Mouse (Mus musculus) liver, embryonic 16.5 days (tissue): ENCODE data around the gene Cox7a2. TPM values are rescaled to one million over a fixed set of nuclear protein-coding genes. Genes with fewer than 3 reads are reported as not detected.

ENCODE experiments used
- ATAC-seq: fragments of 200-750 bp; cut with Nextera tagmentation; 2 replicates; pipeline ENCODE4 v1.8.0; 2017; ENCODE audit warnings: low read depth, mild to moderate bottlenecking, moderate number of reproducible peaks, moderate library complexity
- H3K27ac ChIP-seq: fragments of 300-500 bp; sonication (generic); 2 replicates; pipeline ENCODE4 v1.5.1; 2014; ENCODE audit warnings: mild to moderate bottlenecking, low read length
- H3K27me3 ChIP-seq: fragments of 300-500 bp; sonication (generic); 2 replicates; pipeline ENCODE4 v1.6.1; 2014; ENCODE audit warnings: low read depth, low read length, mixed read lengths; ENCODE audit not compliant: control insufficient read depth, insufficient read depth
- H3K36me3 ChIP-seq: fragments of 300-500 bp; sonication (generic); 2 replicates; pipeline ENCODE4 v1.6.1; 2014; ENCODE audit warnings: mild to moderate bottlenecking; ENCODE audit not compliant: control insufficient read depth, insufficient read depth
- H3K4me1 ChIP-seq: fragments of 300-500 bp; sonication (generic); 2 replicates; pipeline ENCODE4 v1.6.1; 2014; ENCODE audit warnings: low read depth, low read length, mixed read lengths; ENCODE audit not compliant: control insufficient read depth
- H3K4me2 ChIP-seq: fragments of 300-500 bp; sonication (generic); 2 replicates; pipeline ENCODE4 v1.6.1; 2014; ENCODE audit warnings: low read depth, low read length, mixed read lengths
- H3K4me3 ChIP-seq: fragments of 300-500 bp; sonication (generic); 2 replicates; pipeline ENCODE4 v1.5.1; 2014; ENCODE audit warnings: low read depth, mild to moderate bottlenecking, low read length
- H3K9ac ChIP-seq: fragments of 300-500 bp; sonication (generic); 2 replicates; pipeline ENCODE4 v1.6.1; 2014; ENCODE audit warnings: low read depth, low read length
- H3K9me3 ChIP-seq: fragments of 300-500 bp; sonication (generic); replicated peaks from 2 replicates; pipeline ENCODE4 v1.6.1; 2016; ENCODE audit warnings: low read length; ENCODE audit not compliant: control insufficient read depth
- WGBS: fragments of 180-500 bp; shearing (Covaris S2); extraction: QIAGEN DNeasy Blood & Tissue Kit; methylation state at CpG from one replicate; pipeline ENCODE4 v1.1.7; 2014; ENCODE audit not compliant: insufficient replicate concordance; 5-methylcytosine and 5-hydroxymethylcytosine counted together
- polyA plus RNA-seq: library from polyadenylated mRNA; unstranded; fragments of >200 nt; fragmentation: Nextera tagmentation; extraction: Ambion mirVana; gene quantifications from 2 replicates; pipeline ENCODE4 v1.2.1, GENCODE M21; 2015

The Cox7a2 gene
- polyA plus RNA-seq, 1 experiment from 2014 or later: 435 TPM

DNA sequence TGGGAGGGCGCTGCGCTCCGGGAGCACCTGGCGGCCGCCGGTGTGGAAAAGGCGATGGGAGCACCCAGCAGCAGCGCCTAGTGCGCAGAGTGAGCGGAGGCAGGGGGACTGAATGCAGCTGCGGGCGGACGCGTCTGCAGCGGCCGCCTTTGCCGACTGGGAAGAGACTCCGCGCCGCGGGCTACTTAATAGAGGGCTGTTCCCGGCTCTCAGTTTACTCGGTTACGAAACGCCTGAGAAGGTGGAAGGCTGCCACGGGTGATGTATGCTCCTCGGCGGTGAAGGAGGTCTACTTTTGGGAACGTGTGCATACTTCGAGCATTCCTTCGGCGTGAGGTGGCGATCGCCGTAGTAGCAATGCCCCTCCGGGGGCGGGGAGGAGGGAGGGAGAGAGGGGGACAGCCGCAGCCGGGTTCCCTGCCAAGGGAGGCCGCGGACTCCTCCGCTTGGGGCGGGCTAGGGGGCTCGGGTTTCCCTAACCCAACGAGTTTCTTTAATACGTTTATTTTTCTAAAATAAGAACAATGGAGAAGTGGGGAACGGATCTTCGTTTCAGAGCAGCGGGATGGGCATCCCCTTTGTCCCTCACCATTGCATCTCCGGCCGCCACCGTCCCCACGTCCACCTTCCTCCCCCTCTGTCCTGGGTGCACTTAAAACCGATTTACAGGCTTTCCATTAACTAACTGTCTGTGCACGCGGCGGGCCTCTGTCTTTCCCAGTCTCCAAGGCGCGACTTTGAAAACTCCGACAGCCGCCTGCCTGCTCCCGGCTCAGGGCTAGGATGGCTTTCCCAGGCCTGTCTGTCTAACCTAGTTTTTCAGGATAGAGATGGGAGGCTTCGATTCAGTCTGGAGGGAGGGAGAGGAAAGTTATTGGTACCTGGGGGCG is 41.0 kb downstream of the Cox7a2 start, which contains the start of gene Col12a1:
Gene Col12a1, minus strand, starts transcription at position 351 of the 890 bp plus-strand sequence.
- peak within 1 kb of the TSS; percentile 48 for H3K4me3 ChIP-seq
- H3K9me3 ChIP-seq: no peaks in the 10 kb centered on the region
- H3K27ac ChIP-seq: no peak within 1 kb of the TSS
- H3K9ac ChIP-seq: no peak within 1 kb of the TSS
- H3K4me1 ChIP-seq: no peaks in the 10 kb centered on the region
- H3K27me3 ChIP-seq: peaks cover 41% of the 10 kb centered on the region
- 1% methylated on average over 64 of the region's 64 CpGs for WGBS
- no peaks in the 10 kb centered on the region for H3K36me3 ChIP-seq
- ATAC-seq: no peak
- H3K4me2 ChIP-seq: peak within 1 kb of the TSS; percentile 59

DNA sequence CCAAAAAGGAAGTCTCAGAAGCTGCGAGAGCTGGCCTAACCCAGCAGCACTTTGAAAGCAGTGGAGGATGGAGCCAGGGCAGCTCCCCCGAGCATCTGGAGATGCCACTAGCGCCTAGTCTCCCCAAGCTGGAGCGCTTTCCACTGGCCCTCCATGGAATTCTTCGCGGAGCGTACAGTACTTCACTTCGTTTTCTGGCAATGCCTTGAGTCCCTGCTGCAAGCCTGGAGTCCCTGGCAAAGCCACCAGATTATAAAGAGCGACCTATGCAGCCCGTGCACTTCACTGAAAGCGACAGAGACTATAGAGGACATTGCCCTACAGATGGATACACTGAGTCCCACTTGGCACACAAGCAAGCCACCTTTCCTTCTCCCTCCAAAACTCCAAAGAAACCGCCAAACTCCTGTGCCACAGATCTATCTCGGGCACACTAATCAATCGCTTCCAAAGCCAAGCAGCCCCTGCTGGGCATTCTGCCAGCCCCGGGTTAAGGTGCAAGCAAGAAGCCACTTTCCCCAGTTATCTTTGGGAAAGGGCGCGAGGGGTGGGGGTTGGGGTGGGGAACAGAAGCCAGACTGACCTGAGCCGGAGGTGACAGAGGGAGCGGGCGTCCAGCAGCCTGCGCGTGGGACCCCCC is 41.7 kb downstream of the Cox7a2 start:
- H3K4me2 ChIP-seq: peak overlapping the region; percentile 59
- 2% methylated on average over 22 of the region's 22 CpGs for WGBS
- ATAC-seq: no peak
- peaks cover 41% of the 10 kb centered on the region for H3K27me3 ChIP-seq
- H3K9ac ChIP-seq: no peak overlapping the region
- H3K9me3 ChIP-seq: no peaks in the 10 kb centered on the region
- H3K36me3 ChIP-seq: no peaks in the 10 kb centered on the region
- H3K4me3 ChIP-seq: peak overlapping the region; percentile 48
- no peak overlapping the region for H3K27ac ChIP-seq
- no peaks in the 10 kb centered on the region for H3K4me1 ChIP-seq

DNA sequence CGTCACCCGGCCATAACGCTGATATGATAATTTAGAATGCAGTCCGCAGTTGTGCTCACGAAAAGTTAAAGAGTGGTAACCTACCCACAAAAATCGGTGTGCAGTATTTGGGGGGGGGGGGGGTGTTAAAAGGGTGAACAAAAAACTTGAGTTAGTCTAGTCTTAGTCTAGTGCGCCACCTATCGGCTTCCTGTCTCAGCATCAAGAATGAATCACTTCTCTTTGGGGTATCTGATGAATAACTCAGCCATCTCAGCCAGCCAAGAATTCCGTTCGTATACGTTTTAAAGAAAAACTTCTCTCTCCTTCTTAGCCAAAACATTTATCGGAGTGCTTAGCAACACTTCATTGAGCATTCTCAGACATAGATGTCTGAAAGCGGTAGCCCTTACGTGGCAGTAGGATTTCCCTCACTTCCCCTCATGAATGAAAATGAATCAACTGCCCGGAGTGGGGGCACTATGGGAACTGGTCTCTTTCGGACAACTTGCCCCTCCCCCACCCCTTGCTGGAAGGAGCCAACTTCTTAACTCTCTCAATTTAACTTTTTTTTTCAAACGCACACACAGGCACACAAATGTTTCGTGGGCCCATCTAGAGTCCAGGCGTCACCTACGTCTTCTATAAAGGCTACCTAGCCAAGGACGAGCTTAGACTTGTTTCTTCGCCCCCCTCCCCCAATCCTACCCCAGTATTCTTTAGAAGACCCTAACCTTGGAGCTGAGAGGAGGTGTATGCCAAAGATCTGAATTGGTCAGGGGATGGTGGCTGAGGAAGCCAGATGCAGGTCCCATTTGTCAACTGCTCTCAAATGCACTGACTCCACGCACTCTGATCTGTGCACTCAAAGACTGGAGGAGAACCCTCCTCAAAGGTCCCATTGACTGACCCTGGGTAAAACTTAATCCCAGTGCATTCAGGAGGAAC is 42.5 kb downstream of the Cox7a2 start:
- no peak overlapping the region for H3K9ac ChIP-seq
- no peak overlapping the region for H3K27ac ChIP-seq
- H3K4me2 ChIP-seq: no peak overlapping the region
- ATAC-seq: no peak
- no peaks in the 10 kb centered on the region for H3K36me3 ChIP-seq
- 8% methylated on average over 23 of the region's 23 CpGs for WGBS
- H3K4me3 ChIP-seq: no peak overlapping the region
- no peaks in the 10 kb centered on the region for H3K9me3 ChIP-seq
- no peaks in the 10 kb centered on the region for H3K4me1 ChIP-seq
- peaks cover 41% of the 10 kb centered on the region for H3K27me3 ChIP-seq

DNA sequence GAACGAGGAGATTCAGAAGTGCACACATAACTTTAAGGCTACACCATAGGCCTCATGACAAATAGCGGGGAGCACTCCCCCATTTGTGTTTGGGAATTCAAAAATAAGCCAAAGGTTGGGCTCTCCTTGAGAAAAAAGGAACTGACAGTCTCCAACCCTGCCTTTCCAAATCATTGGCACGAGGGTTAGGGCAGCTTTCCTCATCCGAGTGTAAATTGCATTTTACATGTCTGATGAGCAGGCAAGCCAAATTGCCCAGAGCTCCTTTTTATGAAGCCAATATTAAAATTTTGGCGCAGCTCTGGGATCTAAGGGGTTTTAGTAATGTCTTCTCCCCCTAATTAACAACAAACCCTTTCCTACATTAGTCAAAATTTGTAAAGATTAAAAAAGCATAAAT is 43.2 kb downstream of the Cox7a2 start:
- WGBS: 40% methylated on average over 5 of the region's 5 CpGs
- Histone ChIP-seq H3K27ac (no peak overlapping the region), H3K4me1 (no peaks in the 10 kb centered on the region), H3K9ac (no peak overlapping the region), H3K36me3 (no peaks in the 10 kb centered on the region), H3K27me3 (peaks cover 41% of the 10 kb centered on the region), H3K4me3 (no peak overlapping the region), H3K4me2 (no peak overlapping the region), H3K9me3 (no peaks in the 10 kb centered on the region)
- no peak for ATAC-seq

DNA sequence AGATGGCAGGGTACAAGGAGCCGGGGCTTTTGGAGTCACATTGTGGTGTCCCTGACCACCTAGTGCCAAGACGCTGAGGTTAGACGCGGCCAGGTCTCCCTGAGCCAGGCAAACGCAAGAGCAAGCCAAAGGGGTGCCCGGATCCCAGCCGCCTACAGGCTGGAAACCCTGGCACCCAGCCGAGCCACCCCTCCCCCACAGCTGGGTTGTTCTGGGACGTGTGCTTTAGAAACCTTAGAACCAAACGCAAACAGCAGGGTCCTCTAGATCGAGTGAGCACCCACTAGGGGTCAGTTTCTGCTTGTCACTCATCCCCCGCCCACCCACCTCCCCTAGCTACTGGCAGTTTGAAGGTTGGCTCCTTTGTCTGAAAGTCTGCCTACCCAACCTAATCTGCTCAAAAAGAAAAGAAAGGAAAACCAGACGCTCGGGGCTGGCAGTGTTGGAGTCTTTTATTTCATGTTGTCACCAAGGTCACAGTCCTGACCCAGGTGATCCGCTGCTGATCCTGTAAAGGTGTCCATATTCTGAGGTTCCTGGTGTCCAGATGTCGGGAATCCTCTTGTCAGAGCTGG is 45.1 kb downstream of the Cox7a2 start:
- Histone ChIP-seq H3K36me3 (no peaks in the 10 kb centered on the region), H3K4me1 (no peaks in the 10 kb centered on the region), H3K4me3 (peak overlapping the region; percentile 33), H3K27ac (no peak overlapping the region), H3K9me3 (no peaks in the 10 kb centered on the region), H3K9ac (no peak overlapping the region), H3K27me3 (peaks cover 26% of the 10 kb centered on the region), H3K4me2 (peak overlapping the region; percentile 44)
- peak; percentile 45; the same call in 1 of the 2 replicates for ATAC-seq
- WGBS: 9% methylated on average over 16 of the region's 16 CpGs

Other genes starting within 250 kb of the Cox7a2 start
- 0.78 and 1.7 TPM in 2 replicates for gene Col12a1, start 41.0 kb downstream of the Cox7a2 start, polyA plus RNA-seq
- 33.0 TPM in 2 replicates for gene Tmem30a, start 33.6 kb upstream of the Cox7a2 start, polyA plus RNA-seq